Mouse (Mus musculus) liver, embryonic 14.5 days (tissue): Measurements from ENCODE around the gene Rpl18a. TPM values are rescaled to one million over a fixed set of nuclear protein-coding genes. Genes with fewer than 3 reads are reported as not detected.

ENCODE experiments used
- ATAC-seq: fragments of 200-750 bp; cut with Nextera tagmentation; 2 replicates; pipeline ENCODE4 v1.8.0; 2017; ENCODE audit warnings: moderate number of reproducible peaks, mild to moderate bottlenecking, moderate library complexity; ENCODE audit not compliant: insufficient read depth
- DNase-seq, 3 experiments: peaks; one replicate each; pipeline ENCODE4 v3.0.0-alpha.2; 2012 to 2013; ENCODE audit warnings: low read depth in 3 of 3, low spot score in 3 of 3
- H3K27ac ChIP-seq: fragments of 300-500 bp; sonication (generic); 2 replicates; pipeline ENCODE4 v1.5.1; 2014; ENCODE audit warnings: moderate library complexity, mild to moderate bottlenecking, control low read depth, inconsistent platforms
- H3K27me3 ChIP-seq: fragments of 300-500 bp; sonication (generic); 2 replicates; pipeline ENCODE4 v1.6.1; 2014; ENCODE audit warnings: mild to moderate bottlenecking, low read length, moderate library complexity; ENCODE audit not compliant: control insufficient read depth, insufficient read depth
- H3K36me3 ChIP-seq: fragments of 300-500 bp; sonication (generic); replicated peaks from 2 replicates; pipeline ENCODE4 v1.6.1; 2014; ENCODE audit warnings: low read depth; ENCODE audit not compliant: control insufficient read depth, insufficient read depth
- H3K4me1 ChIP-seq, 2 experiments: fragments of 200-500 bp in 1 of 2; fragments of 300-500 bp in 1 of 2; sonication (generic) in 1 of 2; replicated peaks; 2 replicates each; pipeline ENCODE4 v1.6.1; 2012 to 2014; ENCODE audit warnings: antibody characterized with exemption in 1 of 2, inconsistent platforms in 1 of 2, low read length in 1 of 2; ENCODE audit not compliant: control insufficient read depth in 2 of 2, insufficient read depth in 2 of 2
- H3K4me2 ChIP-seq: fragments of 300-500 bp; sonication (generic); 2 replicates; pipeline ENCODE4 v1.6.1; 2014; ENCODE audit warnings: low read depth, mild to moderate bottlenecking, control low read depth, moderate library complexity
- H3K4me3 ChIP-seq, 2 experiments: fragments of 200-500 bp in 1 of 2; fragments of 300-500 bp in 1 of 2; sonication (generic) in 1 of 2; 2 replicates each; pipeline ENCODE4 v1.5.1; 2012 to 2014; ENCODE audit warnings: low read depth in 2 of 2, low read length in 2 of 2, mild to moderate bottlenecking in 2 of 2, control low read depth in 1 of 2, inconsistent platforms in 1 of 2, moderate library complexity in 1 of 2; ENCODE audit not compliant: insufficient read depth in 1 of 2
- H3K9ac ChIP-seq: fragments of 300-500 bp; sonication (generic); replicated peaks from 2 replicates; pipeline ENCODE4 v1.6.1; 2014; ENCODE audit warnings: mild to moderate bottlenecking, control low read depth, moderate library complexity
- H3K9me3 ChIP-seq: fragments of 300-500 bp; sonication (generic); 2 replicates; pipeline ENCODE4 v1.6.1; 2016; ENCODE audit warnings: low read length, mixed read lengths; ENCODE audit not compliant: control insufficient read depth
- CTCF ChIP-seq: IDR thresholded peaks from 2 replicates; pipeline ENCODE4 v1.5.1; 2016; ENCODE audit warnings: antibody characterized with exemption, low read depth, control low read depth
- EP300 ChIP-seq: IDR thresholded peaks from 2 replicates; pipeline ENCODE4 v1.6.1; 2016; ENCODE audit warnings: antibody characterized with exemption, low read depth
- WGBS: fragments of 180-500 bp; shearing (Covaris S2); extraction: QIAGEN DNeasy Blood & Tissue Kit; methylation state at CpG from one replicate; pipeline ENCODE4 v1.1.7; 2014; ENCODE audit not compliant: insufficient replicate concordance; 5-methylcytosine and 5-hydroxymethylcytosine counted together
- polyA plus RNA-seq, 2 experiments: library from polyadenylated mRNA; depleted of rRNA in 1 of 2; stranded (reverse) in 1 of 2; unstranded in 1 of 2; fragments of >200 nt; fragmentation: Nextera tagmentation in 1 of 2; extraction: Ambion mirVana in 1 of 2; gene quantifications; 2 replicates each; pipeline versions ENCODE4 v1.2.1 to v1.2.3; 2012 to 2014

Gene Rpl18a
- polyA plus RNA-seq, 2 experiments, result 2,899 to 3,211 TPM

DNA sequence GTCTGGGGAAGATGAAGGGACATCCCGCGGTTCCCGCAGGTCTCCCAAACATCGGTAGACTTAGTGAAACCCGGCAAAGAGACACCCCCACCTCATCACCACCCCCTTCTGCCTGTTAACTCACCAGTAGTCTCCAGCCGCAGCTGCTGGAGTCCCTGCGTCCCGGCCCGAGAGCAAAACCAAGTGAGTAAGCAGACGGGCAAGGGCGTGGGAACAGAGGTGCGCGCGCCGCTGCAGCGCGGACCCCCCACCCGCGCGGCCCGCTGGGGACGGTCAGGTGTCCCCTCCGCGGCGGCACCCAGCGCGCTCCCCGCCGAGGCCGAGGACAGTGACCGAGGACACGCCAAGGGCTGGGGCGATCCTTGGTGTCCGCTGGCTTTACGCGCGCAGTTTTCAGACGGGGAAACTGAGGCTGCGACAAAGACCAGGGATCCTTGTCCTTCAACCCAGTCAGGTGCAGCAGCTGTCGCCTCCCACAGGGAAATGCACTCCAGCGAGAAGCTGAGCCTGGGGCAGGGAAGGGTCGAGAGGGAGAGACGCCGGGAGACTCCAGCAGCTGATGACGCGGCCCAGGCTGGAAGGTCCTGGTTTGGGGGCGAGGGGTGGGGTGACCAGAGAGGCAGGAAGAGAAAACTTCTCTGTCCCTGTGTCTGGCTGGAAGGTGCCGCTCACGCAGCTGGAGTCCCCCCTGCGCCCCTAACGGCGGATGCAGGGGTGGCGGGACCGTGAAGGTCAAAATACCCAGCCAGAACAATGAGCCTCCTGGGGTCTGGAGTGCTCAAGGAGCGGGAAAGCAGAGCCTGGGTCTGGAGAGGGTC is 34.2 kb downstream of the Rpl18a start, which contains the start of gene Kcnn1:
TSS of gene Kcnn1 (minus strand) at position 435 of the 818 bp plus-strand sequence.
- peaks cover 8 to 12% of the 10 kb centered on the region in 2 experiments; a peak in 3 of 4 replicates for H3K4me1 ChIP-seq
- no peak for TF ChIP-seq EP300
- 0 out of 2 replicates have a peak, but pooled peaks have one; percentile 3 for TF ChIP-seq CTCF
- ATAC-seq (no peak), DNase-seq (no peak)
- H3K27me3 ChIP-seq, result peaks cover 41% of the 10 kb centered on the region
- no peaks in the 10 kb centered on the region for H3K9me3 ChIP-seq
- H3K4me3 ChIP-seq, result peak within 1 kb of the TSS in 1 of 2 experiments; percentile 21; a peak in 1 of 4 replicates
- no peak within 1 kb of the TSS for H3K9ac ChIP-seq
- 2% methylated on average over 55 of the region's 55 CpGs for WGBS
- no peak within 1 kb of the TSS for H3K27ac ChIP-seq
- H3K4me2 ChIP-seq, result peak within 1 kb of the TSS; percentile 76
- no peaks in the 10 kb centered on the region for H3K36me3 ChIP-seq

GRCm38 (mm10) chr8:70857516-70857915 is 39.7 kb downstream of the Rpl18a start:
- H3K9me3 ChIP-seq, result no peaks in the 10 kb centered on the region
- peaks cover 14% of the 10 kb centered on the region for H3K27me3 ChIP-seq
- no peak overlapping the region for H3K4me3 ChIP-seq
- no peak for DNase-seq
- no peak for TF ChIP-seq EP300
- no peak for TF ChIP-seq CTCF
- 0 out of 4 replicates have a peak, but pooled peaks cover 0 to 2% of the 10 kb centered on the region in 2 experiments for H3K4me1 ChIP-seq
- 24% methylated on average over 4 of the region's 4 CpGs for WGBS
- H3K4me2 ChIP-seq, result no peak overlapping the region
- no peak for ATAC-seq
- no peaks in the 10 kb centered on the region for H3K36me3 ChIP-seq
- no peak overlapping the region; the same call in 1 of the 2 replicates for H3K9ac ChIP-seq
- H3K27ac ChIP-seq, result no peak overlapping the region

GRCm38 (mm10) chr8:70856541-70857197 is 40.5 kb downstream of the Rpl18a start:
- no peak for TF ChIP-seq EP300
- TF ChIP-seq CTCF, result 0 out of 2 replicates have a peak, but pooled peaks have one; percentile 7
- Histone ChIP-seq H3K9ac (peak overlapping the region; percentile 51), H3K27me3 (peaks cover 5% of the 10 kb centered on the region), H3K27ac (no peak overlapping the region), H3K36me3 (no peaks in the 10 kb centered on the region), H3K4me2 (peak overlapping the region; percentile 75), H3K9me3 (no peaks in the 10 kb centered on the region), H3K4me3 (peak overlapping the region; percentile 22 to 49; a peak in 3 of 4 replicates), H3K4me1 (peaks cover 3 to 4% of the 10 kb centered on the region in 2 experiments)
- DNase-seq (no peak), ATAC-seq (peak; percentile 69)
- 8% methylated on average over 33 of the region's 33 CpGs for WGBS

GRCm38 (mm10) chr8:70856028-70856427 is 41.2 kb downstream of the Rpl18a start:
- H3K36me3 ChIP-seq, result no peaks in the 10 kb centered on the region
- H3K4me2 ChIP-seq, result no peak overlapping the region
- 58% methylated on average over 5 of the region's 5 CpGs for WGBS
- peaks cover 6 to 8% of the 10 kb centered on the region in 2 experiments for H3K4me1 ChIP-seq
- H3K27ac ChIP-seq, result no peak overlapping the region
- TF ChIP-seq CTCF (no peak), EP300 (no peak)
- ATAC-seq (no peak), DNase-seq (no peak)
- no peaks in the 10 kb centered on the region; the same call in none of the 2 replicates for H3K27me3 ChIP-seq
- H3K9me3 ChIP-seq, result no peaks in the 10 kb centered on the region
- H3K9ac ChIP-seq, result no peak overlapping the region
- no peak overlapping the region for H3K4me3 ChIP-seq

DNA sequence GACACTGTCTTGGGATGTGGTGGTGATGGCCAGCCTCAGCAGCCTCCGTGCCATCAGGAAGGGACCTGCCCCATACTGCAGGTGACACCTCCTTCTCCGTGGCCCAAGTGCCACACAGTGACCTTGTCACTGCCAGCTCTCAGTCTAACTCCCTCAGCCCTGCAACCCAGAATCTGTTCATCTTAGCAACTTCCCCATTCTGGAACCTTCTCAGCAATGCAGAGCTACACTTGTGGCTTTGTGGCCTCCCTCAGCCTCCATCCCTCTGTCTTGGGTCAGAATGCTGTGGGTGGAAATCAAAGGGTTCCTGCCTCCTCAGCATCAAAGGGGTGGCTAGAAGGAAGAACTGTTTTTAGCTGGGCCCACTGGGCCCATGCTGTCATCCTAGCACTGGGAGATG is 43.3 kb downstream of the Rpl18a start:
- TF ChIP-seq CTCF, result no peak
- no peak for TF ChIP-seq EP300
- ATAC-seq (no peak), DNase-seq (no peak)
- Histone ChIP-seq H3K4me1 (peaks cover 6 to 8% of the 10 kb centered on the region in 2 experiments), H3K4me3 (no peak overlapping the region), H3K27me3 (no peaks in the 10 kb centered on the region; the same call in 1 of the 2 replicates), H3K9me3 (no peaks in the 10 kb centered on the region), H3K4me2 (no peak overlapping the region), H3K27ac (no peak overlapping the region), H3K9ac (no peak overlapping the region), H3K36me3 (no peaks in the 10 kb centered on the region)
- 34% methylated on average over 2 of the region's 2 CpGs for WGBS
